Mouse (Mus musculus) limb, embryonic 12.5 days (tissue): ENCODE data around the gene Trmt10b. TPM values are rescaled to one million over a fixed set of nuclear protein-coding genes. Genes with fewer than 3 reads are reported as not detected.

ENCODE experiments used
- ATAC-seq: fragments of 200-750 bp; cut with Nextera tagmentation; 2 replicates; pipeline ENCODE4 v1.8.0; 2017; ENCODE audit warnings: low read depth, moderate TSS enrichment; ENCODE audit not compliant: insufficient number of reproducible peaks, insufficient read depth, low FRiP score, low TSS enrichment
- H3K27ac ChIP-seq: fragments of 300-500 bp; sonication (generic); 2 replicates; pipeline ENCODE4 v1.5.1; 2016; ENCODE audit warnings: mild to moderate bottlenecking, moderate library complexity
- H3K27me3 ChIP-seq: fragments of 300-500 bp; sonication (generic); 2 replicates; pipeline ENCODE4 v1.6.1; 2016; ENCODE audit warnings: mild to moderate bottlenecking, moderate library complexity
- H3K36me3 ChIP-seq: fragments of 300-500 bp; sonication (generic); 2 replicates; pipeline ENCODE4 v1.6.1; 2016; ENCODE audit warnings: mild to moderate bottlenecking, moderate library complexity
- H3K4me1 ChIP-seq: fragments of 300-500 bp; sonication (generic); replicated peaks from 2 replicates; pipeline ENCODE4 v1.6.1; 2016
- H3K4me2 ChIP-seq: fragments of 300-500 bp; sonication (generic); 2 replicates; pipeline ENCODE4 v1.6.1; 2016; ENCODE audit warnings: mild to moderate bottlenecking, moderate library complexity
- H3K4me3 ChIP-seq: fragments of 300-500 bp; sonication (generic); replicated peaks from 2 replicates; pipeline ENCODE4 v1.5.1; 2016; ENCODE audit warnings: mild to moderate bottlenecking
- H3K9ac ChIP-seq: fragments of 300-500 bp; sonication (generic); replicated peaks from 2 replicates; pipeline ENCODE4 v1.6.1; 2016; ENCODE audit warnings: mild to moderate bottlenecking, moderate library complexity
- H3K9me3 ChIP-seq: fragments of 300-500 bp; sonication (generic); 2 replicates; pipeline ENCODE4 v1.6.1; 2016; ENCODE audit warnings: mild to moderate bottlenecking, moderate library complexity
- WGBS: fragments of 180-500 bp; shearing (Covaris S2); methylation state at CpG from one replicate; pipeline ENCODE4 v1.1.7; 2016; 5-methylcytosine and 5-hydroxymethylcytosine counted together
- polyA plus RNA-seq: library from polyadenylated mRNA; unstranded; fragments of >200 nt; fragmentation: Nextera tagmentation; extraction: Ambion mirVana; gene quantifications from 2 replicates; pipeline ENCODE4 v1.2.1, GENCODE M21; 2016

Gene Trmt10b
- polyA plus RNA-seq, 1 experiment from 2014 or later: 20.4 TPM

DNA sequence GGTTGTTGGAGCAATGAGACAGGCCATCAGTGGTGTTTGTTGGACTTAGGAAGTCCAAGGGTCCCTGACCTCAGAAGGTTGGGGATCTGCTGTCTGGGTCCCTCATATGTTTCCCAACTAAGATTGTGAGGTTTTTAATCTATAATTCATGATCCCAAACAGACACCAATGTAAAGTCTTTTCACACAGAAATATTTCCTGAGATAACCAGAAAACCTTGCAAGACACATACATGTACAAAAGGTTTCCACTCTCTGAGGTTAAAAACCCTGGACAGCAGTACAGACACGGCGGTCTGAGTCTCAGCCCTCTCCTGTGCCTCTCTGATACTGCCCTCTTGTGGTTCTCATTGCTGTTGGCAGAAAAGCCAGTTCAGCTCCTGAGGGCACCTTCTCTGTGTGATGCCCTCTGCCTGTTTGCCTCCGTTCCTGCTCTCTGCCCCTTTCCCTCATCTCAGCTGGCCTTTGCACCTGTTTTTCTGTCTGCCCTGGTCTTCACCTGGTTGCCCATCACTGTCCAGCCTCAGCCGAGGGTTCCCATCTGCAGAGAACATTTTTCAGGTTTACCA, 16.9 kb upstream of the Trmt10b start:
- no peaks in the 10 kb centered on the region for H3K9me3 ChIP-seq
- no peak overlapping the region for H3K9ac ChIP-seq
- no peak for ATAC-seq
- H3K4me3 ChIP-seq: no peak overlapping the region
- H3K27ac ChIP-seq: no peak overlapping the region
- no peaks in the 10 kb centered on the region; the same call in 1 of the 2 replicates for H3K27me3 ChIP-seq
- H3K4me2 ChIP-seq: no peak overlapping the region
- no peaks in the 10 kb centered on the region for H3K36me3 ChIP-seq
- WGBS: 22% methylated on average over 4 of the region's 4 CpGs
- no peaks in the 10 kb centered on the region for H3K4me1 ChIP-seq

DNA sequence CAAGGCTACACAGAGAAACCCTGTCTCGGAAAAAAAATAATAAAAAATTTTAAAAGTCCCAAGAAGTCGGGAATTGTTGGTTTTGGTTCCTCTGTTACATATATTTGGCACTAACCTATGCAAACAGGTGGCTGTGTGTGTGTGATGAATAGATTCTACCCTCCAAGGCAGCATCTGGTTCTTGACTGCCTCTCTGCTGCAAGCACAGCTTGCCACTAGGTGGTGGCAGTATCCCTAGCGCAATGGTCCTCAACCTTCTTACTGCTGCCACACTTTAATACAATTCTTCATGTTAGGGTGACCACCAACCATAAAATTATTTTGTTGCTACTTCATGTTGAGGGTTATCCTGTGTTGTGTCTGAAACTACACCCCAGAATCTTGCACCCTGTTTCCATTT, 10.6 kb upstream of the Trmt10b start:
- H3K27ac ChIP-seq: no peak overlapping the region
- H3K4me2 ChIP-seq: no peak overlapping the region
- no peaks in the 10 kb centered on the region for H3K9me3 ChIP-seq
- no peaks in the 10 kb centered on the region; the same call in 1 of the 2 replicates for H3K27me3 ChIP-seq
- no peaks in the 10 kb centered on the region for H3K36me3 ChIP-seq
- H3K9ac ChIP-seq: no peak overlapping the region
- no peak overlapping the region for H3K4me3 ChIP-seq
- no peaks in the 10 kb centered on the region for H3K4me1 ChIP-seq
- 52% methylated on average over 3 of the region's 3 CpGs for WGBS
- ATAC-seq: no peak

DNA sequence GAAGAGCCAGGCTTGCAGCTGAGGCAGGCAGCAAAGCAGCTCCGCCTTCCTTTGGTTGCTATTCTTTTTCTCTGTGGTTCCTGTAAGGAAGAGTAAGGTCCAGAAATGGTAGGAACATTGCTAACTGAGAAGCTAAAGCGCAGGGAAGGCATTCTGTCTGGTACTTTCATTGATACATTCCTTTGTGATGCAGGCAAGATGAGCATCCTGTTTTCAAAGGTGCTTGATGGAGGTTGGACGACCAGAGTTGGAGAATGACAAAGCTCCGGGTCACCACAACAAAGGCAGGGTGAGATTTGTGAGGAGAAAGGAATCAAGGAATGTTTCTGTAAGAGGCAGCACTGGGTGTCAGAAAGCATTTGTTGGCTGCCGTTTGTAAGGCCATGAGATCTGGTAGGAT, 9.0 kb upstream of the Trmt10b start:
- Histone ChIP-seq H3K4me2 (no peak overlapping the region), H3K27ac (no peak overlapping the region), H3K9ac (no peak overlapping the region), H3K4me3 (no peak overlapping the region), H3K36me3 (no peaks in the 10 kb centered on the region), H3K27me3 (no peaks in the 10 kb centered on the region), H3K4me1 (no peaks in the 10 kb centered on the region), H3K9me3 (no peaks in the 10 kb centered on the region)
- 88% methylated on average over 5 of the region's 5 CpGs for WGBS
- ATAC-seq: no peak

DNA sequence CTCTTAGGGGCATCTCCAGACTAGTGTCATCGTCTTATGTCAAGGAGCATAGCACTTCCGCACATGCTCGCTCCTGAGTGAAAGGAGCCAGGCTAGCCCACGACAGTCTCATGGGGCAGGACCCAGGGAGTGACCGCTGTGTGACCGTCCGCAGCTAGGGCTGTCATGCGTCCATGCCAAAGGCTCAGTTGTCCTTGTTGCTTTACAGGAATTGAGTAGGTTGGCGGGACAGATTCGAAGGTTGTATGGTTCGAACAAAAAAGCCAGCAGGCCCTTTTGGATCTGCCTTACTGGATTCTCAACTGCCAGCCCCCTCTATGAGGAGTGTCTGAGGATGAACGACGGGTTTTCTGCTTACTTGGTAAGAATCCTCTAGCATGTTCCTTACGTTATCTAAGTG, 8.6 kb downstream of the Trmt10b start:
- ATAC-seq: no peak
- Histone ChIP-seq H3K36me3 (peaks cover 69% of the 10 kb centered on the region), H3K4me1 (no peaks in the 10 kb centered on the region), H3K27ac (no peak overlapping the region), H3K4me2 (no peak overlapping the region), H3K27me3 (no peaks in the 10 kb centered on the region), H3K9me3 (no peaks in the 10 kb centered on the region), H3K4me3 (no peak overlapping the region), H3K9ac (no peak overlapping the region)
- WGBS: 98% methylated on average over 14 of the region's 14 CpGs

DNA sequence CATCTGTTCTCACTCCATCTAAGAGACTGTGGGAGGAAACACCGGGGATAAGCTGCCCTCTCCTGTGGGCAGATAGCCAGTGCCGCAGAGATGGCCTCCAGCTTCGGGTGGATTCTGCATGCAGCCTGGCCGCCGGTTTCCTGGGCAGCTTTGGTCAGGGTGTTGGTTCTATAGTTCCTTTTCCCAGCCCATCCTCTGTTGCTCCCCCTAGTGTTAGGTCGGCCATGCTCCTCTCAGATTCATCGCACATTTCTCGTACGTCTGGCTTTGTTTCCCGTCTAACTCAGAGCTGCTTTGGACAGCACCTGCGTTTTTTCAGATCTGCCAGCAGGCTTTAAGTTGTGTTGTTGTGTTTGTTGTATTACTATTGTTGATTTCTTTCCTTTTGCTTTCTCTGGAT, 11.1 kb downstream of the Trmt10b start:
- 41% methylated on average over 11 of the region's 11 CpGs for WGBS
- H3K4me3 ChIP-seq: no peak overlapping the region
- H3K9me3 ChIP-seq: no peaks in the 10 kb centered on the region
- H3K36me3 ChIP-seq: peaks cover 61% of the 10 kb centered on the region
- H3K4me1 ChIP-seq: no peaks in the 10 kb centered on the region
- H3K9ac ChIP-seq: no peak overlapping the region
- H3K27me3 ChIP-seq: no peaks in the 10 kb centered on the region
- no peak overlapping the region for H3K27ac ChIP-seq
- no peak overlapping the region for H3K4me2 ChIP-seq
- ATAC-seq: no peak

DNA sequence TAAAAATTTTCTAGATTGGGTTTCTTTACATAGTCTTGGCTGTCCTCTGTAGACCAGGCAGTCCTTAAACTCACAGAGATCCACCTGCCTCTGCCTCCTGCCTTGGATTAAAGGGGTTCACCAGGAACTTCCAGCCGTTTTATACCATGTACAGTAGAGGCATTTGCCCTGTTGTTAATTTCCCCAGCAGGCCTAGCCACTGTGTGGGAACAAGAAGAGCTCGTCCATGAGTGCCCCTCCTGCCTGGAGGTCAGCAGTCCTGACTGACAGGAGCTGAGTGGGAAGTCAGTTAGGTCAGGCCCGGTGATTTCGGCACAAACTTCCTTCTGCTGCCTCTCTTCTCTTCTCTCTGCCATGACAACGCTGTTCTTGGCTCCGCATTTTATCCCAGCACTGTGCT, 11.7 kb downstream of the Trmt10b start:
- Histone ChIP-seq H3K27me3 (no peaks in the 10 kb centered on the region), H3K9ac (no peak overlapping the region), H3K4me2 (no peak overlapping the region), H3K27ac (no peak overlapping the region), H3K36me3 (peaks cover 61% of the 10 kb centered on the region), H3K4me1 (no peaks in the 10 kb centered on the region), H3K9me3 (no peaks in the 10 kb centered on the region), H3K4me3 (no peak overlapping the region)
- 87% methylated on average over 6 of the region's 6 CpGs for WGBS
- ATAC-seq: no peak

DNA sequence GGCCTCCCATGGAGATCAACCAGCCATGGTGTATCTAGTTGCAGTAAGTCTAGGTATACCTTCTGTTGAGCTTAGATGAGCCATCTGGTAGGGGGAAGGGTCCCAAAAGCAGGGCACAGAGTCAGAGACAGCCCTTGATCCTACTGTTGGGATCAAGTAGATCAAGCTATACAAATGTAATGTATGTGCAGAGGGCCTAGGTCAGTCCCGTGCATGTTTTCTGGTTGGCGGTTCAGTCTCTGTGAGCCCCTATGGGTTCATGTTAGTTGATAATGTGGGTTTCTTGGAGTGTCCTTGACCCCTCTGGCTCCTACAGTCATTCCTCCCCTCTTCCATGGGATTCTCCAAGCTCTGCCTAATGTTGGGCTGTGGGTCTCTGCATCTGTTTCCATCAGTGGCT, 14.1 kb downstream of the Trmt10b start:
- ATAC-seq: no peak
- Histone ChIP-seq H3K36me3 (peaks cover 60% of the 10 kb centered on the region), H3K4me1 (no peaks in the 10 kb centered on the region), H3K9me3 (no peaks in the 10 kb centered on the region), H3K27me3 (no peaks in the 10 kb centered on the region), H3K9ac (no peak overlapping the region), H3K27ac (no peak overlapping the region), H3K4me2 (no peak overlapping the region), H3K4me3 (no peak overlapping the region)
- WGBS: 95% methylated on average over 2 of the region's 2 CpGs

DNA sequence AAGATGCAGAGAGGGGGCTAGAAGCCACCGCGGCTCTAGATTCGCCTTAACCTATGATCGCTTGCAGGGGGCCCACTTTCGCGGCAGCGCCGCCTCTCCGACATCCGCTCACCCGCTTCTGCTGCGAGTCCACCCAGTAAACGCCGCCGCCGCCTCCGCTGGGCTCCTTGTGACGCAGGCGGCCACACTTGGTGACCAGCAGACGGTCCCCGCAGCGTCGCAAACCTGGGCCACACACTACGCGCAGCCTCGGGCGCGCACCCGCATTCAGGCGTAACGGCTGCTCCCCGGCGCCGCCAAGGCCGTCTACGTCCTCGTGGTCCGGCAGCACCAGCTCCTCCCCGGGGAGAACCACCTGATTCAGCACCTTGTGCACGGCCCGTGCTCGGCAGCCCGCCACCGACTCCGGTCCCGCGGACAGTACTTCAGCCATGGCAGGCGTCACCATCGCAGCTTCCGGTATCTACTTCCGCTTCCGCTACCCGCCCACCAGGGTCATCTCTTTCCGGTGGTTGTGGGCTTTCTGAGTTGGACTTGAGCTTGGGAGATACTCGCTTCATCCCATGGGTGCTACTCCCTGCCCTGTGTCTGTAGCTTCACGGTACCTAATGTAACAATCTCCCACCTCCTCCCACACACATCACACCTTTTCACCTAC, 23.4 kb downstream of the Trmt10b start:
- H3K36me3 ChIP-seq: peaks cover 30% of the 10 kb centered on the region

DNA sequence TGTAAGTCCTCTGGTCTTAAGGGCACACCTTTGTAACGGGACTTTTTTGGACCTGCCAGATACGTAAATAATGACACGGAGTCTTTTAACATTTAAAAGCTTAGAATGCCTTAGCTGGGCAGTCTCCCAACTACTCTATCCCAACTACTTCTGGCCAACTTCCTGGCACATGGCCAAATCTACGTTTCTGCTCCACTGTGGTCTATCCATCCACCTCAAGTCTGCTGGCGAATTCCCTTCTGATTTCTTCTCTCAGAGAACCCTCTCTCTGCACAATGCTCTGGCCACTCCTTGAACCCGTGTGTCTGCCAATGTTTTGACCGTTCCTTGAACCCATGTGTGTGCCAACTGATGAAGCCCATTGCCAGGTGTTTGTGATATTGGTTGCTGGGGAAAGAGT, 34.2 kb downstream of the Trmt10b start:
- no peaks in the 10 kb centered on the region for H3K4me1 ChIP-seq
- no peaks in the 10 kb centered on the region for H3K9me3 ChIP-seq
- no peak overlapping the region for H3K9ac ChIP-seq
- H3K27me3 ChIP-seq: no peaks in the 10 kb centered on the region; the same call in 1 of the 2 replicates
- H3K4me3 ChIP-seq: no peak overlapping the region
- no peaks in the 10 kb centered on the region for H3K36me3 ChIP-seq
- no peak overlapping the region for H3K4me2 ChIP-seq
- 84% methylated on average over 7 of the region's 7 CpGs for WGBS
- no peak for ATAC-seq
- H3K27ac ChIP-seq: no peak overlapping the region

More for the DNA sequence above, 23.4 kb downstream of the Trmt10b start:
- Histone ChIP-seq H3K4me1 (peaks cover 9% of the 10 kb centered on the region), H3K9ac (peak overlapping the region; percentile 87), H3K4me3 (peak overlapping the region; percentile 96), H3K9me3 (no peaks in the 10 kb centered on the region), H3K27ac (peak overlapping the region; percentile 83), H3K4me2 (peak overlapping the region; percentile 75), H3K27me3 (peaks cover 6% of the 10 kb centered on the region)
- peak; percentile 59 for ATAC-seq
- under 1% methylated on average over 56 of the region's 56 CpGs for WGBS

DNA sequence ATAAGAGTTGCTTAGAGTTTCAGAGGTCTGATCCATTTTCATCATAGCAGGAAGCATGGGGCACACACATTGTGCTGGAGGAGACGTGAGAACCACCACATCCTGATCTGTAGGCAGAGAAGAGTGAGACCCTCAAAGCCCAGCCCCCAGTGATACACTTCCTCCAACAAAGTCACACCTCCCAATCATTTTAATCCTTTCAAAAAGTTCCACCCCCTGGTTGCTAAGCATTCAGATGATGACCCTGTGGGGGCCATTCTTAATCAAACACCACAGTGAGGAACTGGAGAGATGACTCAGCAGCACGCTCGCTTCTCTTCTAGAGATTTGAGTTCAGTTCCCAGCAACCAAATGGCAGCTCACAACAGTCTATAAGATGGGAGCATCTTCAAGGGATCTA, 35.5 kb downstream of the Trmt10b start:
- Histone ChIP-seq H3K4me2 (no peak overlapping the region), H3K27me3 (no peaks in the 10 kb centered on the region; the same call in 1 of the 2 replicates), H3K9ac (no peak overlapping the region), H3K4me1 (no peaks in the 10 kb centered on the region), H3K4me3 (no peak overlapping the region), H3K9me3 (no peaks in the 10 kb centered on the region), H3K36me3 (no peaks in the 10 kb centered on the region), H3K27ac (no peak overlapping the region)
- 83% methylated on average over 3 of the region's 3 CpGs for WGBS
- no peak for ATAC-seq

DNA sequence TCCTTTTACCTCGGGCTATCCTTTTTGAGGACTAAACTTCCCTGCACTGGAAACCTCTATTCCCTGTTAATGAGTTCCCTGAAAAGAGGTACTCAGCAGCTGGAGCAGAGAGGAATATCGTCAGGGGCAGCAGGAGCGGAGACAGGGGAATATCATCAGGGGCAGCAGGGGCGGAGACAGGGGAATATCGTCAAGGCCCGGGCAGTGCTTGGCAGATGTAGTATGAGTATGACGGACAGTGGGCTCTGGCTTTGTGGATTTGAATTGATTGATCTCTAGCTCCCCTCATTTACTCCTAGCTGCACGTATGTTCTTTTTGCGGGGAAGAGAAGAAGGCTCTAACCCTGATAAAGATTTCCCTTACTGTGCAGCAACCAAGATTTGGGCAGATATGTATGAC, 44.3 kb downstream of the Trmt10b start:
- peaks cover 9% of the 10 kb centered on the region for H3K4me1 ChIP-seq
- no peak for ATAC-seq
- H3K36me3 ChIP-seq: peaks cover 6% of the 10 kb centered on the region; the same call in 1 of the 2 replicates
- no peaks in the 10 kb centered on the region for H3K9me3 ChIP-seq
- H3K4me2 ChIP-seq: peak overlapping the region; percentile 83
- H3K9ac ChIP-seq: peak overlapping the region; percentile 95; the same call in 1 of the 2 replicates
- H3K27me3 ChIP-seq: no peaks in the 10 kb centered on the region; the same call in 1 of the 2 replicates
- peak overlapping the region; percentile 98 for H3K4me3 ChIP-seq
- peak overlapping the region; percentile 98 for H3K27ac ChIP-seq
- 59% methylated on average over 9 of the region's 9 CpGs for WGBS
